Mouse (Mus musculus): ENCODE measurements around the gene Adam33. TPM values are rescaled to one million over a fixed set of nuclear protein-coding genes. Genes with fewer than 3 reads are reported as not detected.

The Adam33 gene
- polyA plus RNA-seq, 2 experiments: 0.17 to 0.67 TPM

GRCm38 (mm10) chr2:131025230-131025629 is 38.4 kb downstream of the Adam33 start:
- Histone ChIP-seq H3K4me1 (replicated peaks; ENCODE audit: control insufficient read depth in 2 of 2, insufficient read depth in 2 of 2, low read length in 1 of 2) (peaks cover 5 to 7% of the 10 kb centered on the region in 2 experiments; a peak in 3 of 4 replicates), H3K27me3 (ENCODE audit: control insufficient read depth, insufficient read depth, low read length) (no peaks in the 10 kb centered on the region), H3K36me3 (replicated peaks; ENCODE audit: control insufficient read depth, insufficient read depth, low read depth) (no peaks in the 10 kb centered on the region), H3K4me3 (ENCODE audit: insufficient read depth in 1 of 2, low read depth in 2 of 2, low read length in 2 of 2) (no peak overlapping the region), H3K9me3 (ENCODE audit: control insufficient read depth, low read length) (no peaks in the 10 kb centered on the region), H3K9ac (replicated peaks) (no peak overlapping the region), H3K27ac (no peak overlapping the region), H3K4me2 (ENCODE audit: low read depth) (no peak overlapping the region)
- TF ChIP-seq EP300 (IDR thresholded peaks at IDR 0.05; ENCODE audit: low read depth): no peak
- no peak for TF ChIP-seq CTCF (IDR thresholded peaks at IDR 0.05; ENCODE audit: low read depth)
- DNase-seq (ENCODE audit: low read depth in 3 of 3, low spot score in 3 of 3) (no peak), ATAC-seq (ENCODE audit: insufficient read depth) (no peak)
- 58% methylated on average over 2 of the region's 2 CpGs for WGBS (ENCODE audit: insufficient replicate concordance)

- H3K27me3 ChIP-seq (ENCODE audit: control insufficient read depth, insufficient read depth, low read length): no peaks in the 10 kb centered on the region
- WGBS (ENCODE audit: insufficient replicate concordance): 72% methylated on average over 1 of the region's 1 CpGs
- no peak for DNase-seq (ENCODE audit: low read depth in 3 of 3, low spot score in 3 of 3)
Observed at GRCm38 (mm10) chr2:131010566-131010965, 53.0 kb downstream of the Adam33 start.

GRCm38 (mm10) chr2:131009123-131009522 is 54.5 kb downstream of the Adam33 start:
- no peak overlapping the region for H3K9ac ChIP-seq (replicated peaks)
- DNase-seq (ENCODE audit: low read depth in 3 of 3, low spot score in 3 of 3) (no peak), ATAC-seq (ENCODE audit: insufficient read depth) (peak; percentile 43; the same call in 1 of the 2 replicates)
- H3K9me3 ChIP-seq (ENCODE audit: control insufficient read depth, low read length): no peaks in the 10 kb centered on the region
- 25% methylated on average over 2 of the region's 2 CpGs for WGBS (ENCODE audit: insufficient replicate concordance)
- no peaks in the 10 kb centered on the region; the same call in 1 of the 2 replicates for H3K36me3 ChIP-seq (replicated peaks; ENCODE audit: control insufficient read depth, insufficient read depth, low read depth)
- no peaks in the 10 kb centered on the region for H3K27me3 ChIP-seq (ENCODE audit: control insufficient read depth, insufficient read depth, low read length)
- no peak overlapping the region for H3K27ac ChIP-seq
- H3K4me1 ChIP-seq (replicated peaks; ENCODE audit: control insufficient read depth in 2 of 2, insufficient read depth in 2 of 2, low read length in 1 of 2): peaks cover 3 to 4% of the 10 kb centered on the region in 2 experiments; a peak in 1 of 4 replicates
- no peak for TF ChIP-seq EP300 (IDR thresholded peaks at IDR 0.05; ENCODE audit: low read depth)
- no peak for TF ChIP-seq CTCF (IDR thresholded peaks at IDR 0.05; ENCODE audit: low read depth)
- H3K4me3 ChIP-seq (ENCODE audit: insufficient read depth in 1 of 2, low read depth in 2 of 2, low read length in 2 of 2): no peak overlapping the region
- H3K4me2 ChIP-seq (ENCODE audit: low read depth): no peak overlapping the region

More at GRCm38 (mm10) chr2:131010566-131010965, 53.0 kb downstream of the Adam33 start:
- H3K4me1 ChIP-seq (replicated peaks; ENCODE audit: control insufficient read depth in 2 of 2, insufficient read depth in 2 of 2, low read length in 1 of 2): peaks cover 3 to 4% of the 10 kb centered on the region in 2 experiments; a peak in 1 of 4 replicates
- no peak overlapping the region for H3K27ac ChIP-seq
- H3K9ac ChIP-seq (replicated peaks): no peak overlapping the region
- no peaks in the 10 kb centered on the region; the same call in 1 of the 2 replicates for H3K36me3 ChIP-seq (replicated peaks; ENCODE audit: control insufficient read depth, insufficient read depth, low read depth)
- ATAC-seq (ENCODE audit: insufficient read depth): no peak
- no peak for TF ChIP-seq EP300 (IDR thresholded peaks at IDR 0.05; ENCODE audit: low read depth)
- TF ChIP-seq CTCF (IDR thresholded peaks at IDR 0.05; ENCODE audit: low read depth): no peak
- no peak overlapping the region for H3K4me3 ChIP-seq (ENCODE audit: insufficient read depth in 1 of 2, low read depth in 2 of 2, low read length in 2 of 2)
- no peak overlapping the region for H3K4me2 ChIP-seq (ENCODE audit: low read depth)
- H3K9me3 ChIP-seq (ENCODE audit: control insufficient read depth, low read length): no peaks in the 10 kb centered on the region

Small RNA genes lying within 50 kb of the gene (microRNA-seq; reads per million reads assigned to microRNA genes)
- gene Mir6973b: not detected

Other genes with a start within 250 kb of the Adam33 start
- 3.9 and 4.4 TPM in 2 replicates for gene 4930402H24Rik, start 157.4 kb downstream of the Adam33 start, polyA plus RNA-seq (2012; rRNA removed)
- 6.9 and 8.6 TPM in 2 replicates for gene 4930402H24Rik, start 157.4 kb downstream of the Adam33 start, polyA plus RNA-seq (2014; fragmentation: Nextera tagmentation; extraction: Ambion mirVana)
- 3.1 and 3.2 TPM in 2 replicates for gene Atrn, start 157.3 kb downstream of the Adam33 start, polyA plus RNA-seq (2012; rRNA removed)
- 2.4 and 2.5 TPM in 2 replicates for gene Atrn, start 157.3 kb downstream of the Adam33 start, polyA plus RNA-seq (2014; fragmentation: Nextera tagmentation; extraction: Ambion mirVana)
- gene Gfra4, start 20.7 kb downstream of the Adam33 start, polyA plus RNA-seq (2012; rRNA removed): 0.16 and 0.40 TPM in 2 replicates
- 0.10 and 0.15 TPM in 2 replicates for gene Gfra4, start 20.7 kb downstream of the Adam33 start, polyA plus RNA-seq (2014; fragmentation: Nextera tagmentation; extraction: Ambion mirVana)
- 0.93 and 1.0 TPM in 2 replicates for gene Siglec1, start 23.0 kb upstream of the Adam33 start, polyA plus RNA-seq (2012; rRNA removed)
- gene Siglec1, start 23.0 kb upstream of the Adam33 start, polyA plus RNA-seq (2014; fragmentation: Nextera tagmentation; extraction: Ambion mirVana): 0.70 and 0.78 TPM in 2 replicates
- 1.6 and 2.1 TPM in 2 replicates for gene Hspa12b, start 63.5 kb upstream of the Adam33 start, polyA plus RNA-seq (2012; rRNA removed)
- gene Hspa12b, start 63.5 kb upstream of the Adam33 start, polyA plus RNA-seq (2014; fragmentation: Nextera tagmentation; extraction: Ambion mirVana): 0.71 and 0.76 TPM in 2 replicates
- not detected in 2 replicates for gene Gm11037, start 69.7 kb upstream of the Adam33 start, polyA plus RNA-seq (2012; rRNA removed)
- gene Gm11037, start 69.7 kb upstream of the Adam33 start, polyA plus RNA-seq (2014; fragmentation: Nextera tagmentation; extraction: Ambion mirVana): not detected in 2 replicates
- gene 1700037H04Rik, start 96.3 kb upstream of the Adam33 start, polyA plus RNA-seq (2012; rRNA removed): 105 and 125 TPM in 2 replicates
- 129 and 153 TPM in 2 replicates for gene 1700037H04Rik, start 96.3 kb upstream of the Adam33 start, polyA plus RNA-seq (2014; fragmentation: Nextera tagmentation; extraction: Ambion mirVana)
- 11.0 and 12.4 TPM in 2 replicates for gene Cenpb, start 116.3 kb upstream of the Adam33 start, polyA plus RNA-seq (2012; rRNA removed)
- 2.7 and 3.0 TPM in 2 replicates for gene Cenpb, start 116.3 kb upstream of the Adam33 start, polyA plus RNA-seq (2014; fragmentation: Nextera tagmentation; extraction: Ambion mirVana)
- gene Cdc25b, start 123.1 kb upstream of the Adam33 start, polyA plus RNA-seq (2012; rRNA removed): 156 and 166 TPM in 2 replicates
- gene Cdc25b, start 123.1 kb upstream of the Adam33 start, polyA plus RNA-seq (2014; fragmentation: Nextera tagmentation; extraction: Ambion mirVana): 184 and 209 TPM in 2 replicates
- 2.2 TPM in 2 replicates for gene Spef1, start 123.5 kb upstream of the Adam33 start, polyA plus RNA-seq (2012; rRNA removed)
- gene Spef1, start 123.5 kb upstream of the Adam33 start, polyA plus RNA-seq (2014; fragmentation: Nextera tagmentation; extraction: Ambion mirVana): 1.3 and 1.4 TPM in 2 replicates
- 19.5 and 20.0 TPM in 2 replicates for gene Ap5s1, start 143.3 kb upstream of the Adam33 start, polyA plus RNA-seq (2012; rRNA removed)
- 13.1 and 17.0 TPM in 2 replicates for gene Ap5s1, start 143.3 kb upstream of the Adam33 start, polyA plus RNA-seq (2014; fragmentation: Nextera tagmentation; extraction: Ambion mirVana)
- gene Mavs, start 170.2 kb upstream of the Adam33 start, polyA plus RNA-seq (2012; rRNA removed): 25.9 and 31.5 TPM in 2 replicates
- gene Mavs, start 170.2 kb upstream of the Adam33 start, polyA plus RNA-seq (2014; fragmentation: Nextera tagmentation; extraction: Ambion mirVana): 25.9 and 27.4 TPM in 2 replicates
- 9.5 and 14.3 TPM in 2 replicates for gene Pank2, start 198.7 kb upstream of the Adam33 start, polyA plus RNA-seq (2012; rRNA removed)
- 24.3 and 26.9 TPM in 2 replicates for gene Pank2, start 198.7 kb upstream of the Adam33 start, polyA plus RNA-seq (2014; fragmentation: Nextera tagmentation; extraction: Ambion mirVana)